Mouse (Mus musculus): ENCODE results near the gene Srarp. TPM values are rescaled to one million over a fixed set of nuclear protein-coding genes. Genes with fewer than 3 reads are reported as not detected.

The Srarp gene
- polyA plus RNA-seq, 1 experiment from 2014 or later = not detected

- 53% methylated on average over 9 of the region's 9 CpGs for WGBS
- DNase-seq (ENCODE audit: low spot score) (no peak), ATAC-seq (replicated peaks; ENCODE audit: insufficient number of reproducible peaks, low FRiP score, low TSS enrichment, low read depth) (no peak)
- no peak overlapping the region for H3K9ac ChIP-seq (replicated peaks; ENCODE audit: low read length)
- no peak overlapping the region for H3K27ac ChIP-seq (replicated peaks; ENCODE audit: low read depth, low read length)
- H3K36me3 ChIP-seq (replicated peaks; ENCODE audit: control insufficient read depth, insufficient read depth, low read depth, low read length) = no peaks in the 10 kb centered on the region
- peaks cover under 1% of the 10 kb centered on the region; the same call in 1 of the 2 replicates for H3K4me1 ChIP-seq (ENCODE audit: control insufficient read depth, insufficient read depth, low read length)
- H3K27me3 ChIP-seq (ENCODE audit: control insufficient read depth, insufficient read depth, low read length) = peaks cover 3% of the 10 kb centered on the region; the same call in 1 of the 2 replicates
- no peak overlapping the region for H3K4me3 ChIP-seq (ENCODE audit: low read depth, low read length)
- H3K4me2 ChIP-seq (ENCODE audit: low read depth, low read length) = no peak overlapping the region
- no peaks in the 10 kb centered on the region for H3K9me3 ChIP-seq (replicated peaks; ENCODE audit: control insufficient read depth, low read length)
Observed at GRCm38 (mm10) chr4:141420886-141421285, 15.0 kb downstream of the Srarp start.

DNA sequence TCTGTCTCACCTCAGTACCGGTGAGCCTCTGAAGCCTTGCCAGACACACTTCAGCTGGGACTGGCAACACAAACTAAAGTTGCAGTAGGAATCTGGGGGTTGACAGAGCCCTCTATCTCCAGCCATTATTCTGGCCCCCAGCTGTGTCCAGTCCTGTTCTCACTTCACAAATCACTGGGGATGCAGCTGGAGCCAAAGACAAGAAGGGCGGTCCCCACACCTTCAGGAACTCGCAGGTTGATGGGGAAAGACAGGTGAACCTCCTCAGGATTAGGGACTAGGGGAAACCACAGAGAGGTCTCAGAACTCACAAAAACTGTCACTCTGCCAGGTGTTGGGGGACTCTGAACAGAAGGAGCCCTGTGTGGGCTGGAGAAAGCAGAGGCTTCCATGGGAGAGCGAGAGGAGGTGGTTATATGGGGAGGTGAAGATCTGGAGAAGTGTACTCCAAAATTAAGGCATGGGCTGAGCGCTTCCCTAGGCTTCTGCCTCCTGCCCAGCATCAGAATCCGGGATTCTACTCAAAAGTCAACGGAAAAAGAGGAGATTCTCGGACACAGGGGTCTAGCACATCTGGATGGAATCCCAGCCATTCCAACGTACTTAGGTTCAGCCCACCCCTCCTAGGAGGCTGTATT is 15.6 kb downstream of the Srarp start, which contains the start of gene Hspb7:
Gene Hspb7, plus strand, starts transcription at position 588 of the 638 bp plus-strand sequence.
- no peaks in the 10 kb centered on the region for H3K36me3 ChIP-seq (replicated peaks; ENCODE audit: control insufficient read depth, insufficient read depth, low read depth, low read length)
- H3K9me3 ChIP-seq (replicated peaks; ENCODE audit: control insufficient read depth, low read length) = no peaks in the 10 kb centered on the region
- no peak within 1 kb of the TSS for H3K4me2 ChIP-seq (ENCODE audit: low read depth, low read length)
- no peak for ATAC-seq (replicated peaks; ENCODE audit: insufficient number of reproducible peaks, low FRiP score, low TSS enrichment, low read depth)
- DNase-seq (ENCODE audit: low spot score) = no peak
- H3K9ac ChIP-seq (replicated peaks; ENCODE audit: low read length) = no peak within 1 kb of the TSS
- 59% methylated on average over 9 of the region's 9 CpGs for WGBS
- H3K4me3 ChIP-seq (ENCODE audit: low read depth, low read length) = no peak within 1 kb of the TSS
- H3K27ac ChIP-seq (replicated peaks; ENCODE audit: low read depth, low read length) = no peak within 1 kb of the TSS
- H3K4me1 ChIP-seq (ENCODE audit: control insufficient read depth, insufficient read depth, low read length) = no peaks in the 10 kb centered on the region; the same call in 1 of the 2 replicates
- H3K27me3 ChIP-seq (ENCODE audit: control insufficient read depth, insufficient read depth, low read length) = peaks cover 3% of the 10 kb centered on the region; the same call in 1 of the 2 replicates

GRCm38 (mm10) chr4:141419398-141420191 is 16.3 kb downstream of the Srarp start:
- H3K27ac ChIP-seq (replicated peaks; ENCODE audit: low read depth, low read length) = no peak overlapping the region

GRCm38 (mm10) chr4:141415924-141416323 is 20.0 kb downstream of the Srarp start, which contains the start of gene Clcnkb:
Gene Clcnkb, minus strand, starts transcription at chr4:141416014.
- H3K9ac ChIP-seq (replicated peaks; ENCODE audit: low read length) = no peak within 1 kb of the TSS
- H3K4me3 ChIP-seq (ENCODE audit: low read depth, low read length) = no peak within 1 kb of the TSS
- no peaks in the 10 kb centered on the region for H3K36me3 ChIP-seq (replicated peaks; ENCODE audit: control insufficient read depth, insufficient read depth, low read depth, low read length)
- H3K9me3 ChIP-seq (replicated peaks; ENCODE audit: control insufficient read depth, low read length) = no peaks in the 10 kb centered on the region
- DNase-seq (ENCODE audit: low spot score) = no peak
- no peak for ATAC-seq (replicated peaks; ENCODE audit: insufficient number of reproducible peaks, low FRiP score, low TSS enrichment, low read depth)
- 61% methylated on average over 7 of the region's 7 CpGs for WGBS
- H3K4me1 ChIP-seq (ENCODE audit: control insufficient read depth, insufficient read depth, low read length) = no peaks in the 10 kb centered on the region
- no peak within 1 kb of the TSS for H3K27ac ChIP-seq (replicated peaks; ENCODE audit: low read depth, low read length)
- H3K27me3 ChIP-seq (ENCODE audit: control insufficient read depth, insufficient read depth, low read length) = no peaks in the 10 kb centered on the region
- H3K4me2 ChIP-seq (ENCODE audit: low read depth, low read length) = no peak within 1 kb of the TSS

More at GRCm38 (mm10) chr4:141419398-141420191, 16.3 kb downstream of the Srarp start:
- H3K9ac ChIP-seq (replicated peaks; ENCODE audit: low read length) = no peak overlapping the region
- no peak for DNase-seq (ENCODE audit: low spot score)
- H3K27me3 ChIP-seq (ENCODE audit: control insufficient read depth, insufficient read depth, low read length) = no peaks in the 10 kb centered on the region
- no peaks in the 10 kb centered on the region for H3K36me3 ChIP-seq (replicated peaks; ENCODE audit: control insufficient read depth, insufficient read depth, low read depth, low read length)
- no peak for ATAC-seq (replicated peaks; ENCODE audit: insufficient number of reproducible peaks, low FRiP score, low TSS enrichment, low read depth)
- no peaks in the 10 kb centered on the region for H3K4me1 ChIP-seq (ENCODE audit: control insufficient read depth, insufficient read depth, low read length)
- H3K4me2 ChIP-seq (ENCODE audit: low read depth, low read length) = no peak overlapping the region
- WGBS = 65% methylated on average over 27 of the region's 27 CpGs
- H3K4me3 ChIP-seq (ENCODE audit: low read depth, low read length) = no peak overlapping the region
- H3K9me3 ChIP-seq (replicated peaks; ENCODE audit: control insufficient read depth, low read length) = no peaks in the 10 kb centered on the region

GRCm38 (mm10) chr4:141411430-141411992 is 24.4 kb downstream of the Srarp start:
- H3K27ac ChIP-seq (replicated peaks; ENCODE audit: low read depth, low read length) = no peak overlapping the region
- ATAC-seq (replicated peaks; ENCODE audit: insufficient number of reproducible peaks, low FRiP score, low TSS enrichment, low read depth) = no peak
- no peaks in the 10 kb centered on the region for H3K27me3 ChIP-seq (ENCODE audit: control insufficient read depth, insufficient read depth, low read length)
- WGBS = 18% methylated on average over 22 of the region's 22 CpGs
- no peak overlapping the region for H3K4me2 ChIP-seq (ENCODE audit: low read depth, low read length)
- no peak for DNase-seq (ENCODE audit: low spot score)
- no peak overlapping the region for H3K4me3 ChIP-seq (ENCODE audit: low read depth, low read length)
- H3K4me1 ChIP-seq (ENCODE audit: control insufficient read depth, insufficient read depth, low read length) = no peaks in the 10 kb centered on the region
- no peaks in the 10 kb centered on the region for H3K9me3 ChIP-seq (replicated peaks; ENCODE audit: control insufficient read depth, low read length)
- no peak overlapping the region for H3K9ac ChIP-seq (replicated peaks; ENCODE audit: low read length)
- no peaks in the 10 kb centered on the region for H3K36me3 ChIP-seq (replicated peaks; ENCODE audit: control insufficient read depth, insufficient read depth, low read depth, low read length)

DNA sequence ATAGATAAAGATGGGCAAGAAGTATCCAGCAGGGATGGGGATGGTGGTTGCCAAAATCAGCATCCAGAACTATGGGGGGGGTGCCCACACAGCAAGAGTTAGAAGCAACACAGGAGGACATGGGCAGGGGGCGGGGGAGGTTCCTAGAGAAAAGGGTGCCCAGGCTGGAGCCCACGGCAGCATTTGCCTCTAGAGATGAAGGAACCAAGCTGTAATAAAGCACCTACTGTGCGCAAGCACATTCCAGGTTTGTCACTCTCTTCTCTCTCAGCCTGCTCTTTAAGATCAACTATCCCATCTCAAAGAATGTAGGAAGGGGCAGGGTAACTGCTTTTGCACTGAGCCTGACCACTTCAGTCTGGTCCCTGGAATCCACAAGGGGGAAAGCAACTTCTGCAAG is 27.3 kb downstream of the Srarp start:
- no peak for DNase-seq (ENCODE audit: low spot score)
- no peaks in the 10 kb centered on the region; the same call in 1 of the 2 replicates for H3K4me1 ChIP-seq (ENCODE audit: control insufficient read depth, insufficient read depth, low read length)
- no peaks in the 10 kb centered on the region for H3K9me3 ChIP-seq (replicated peaks; ENCODE audit: control insufficient read depth, low read length)
- no peaks in the 10 kb centered on the region for H3K27me3 ChIP-seq (ENCODE audit: control insufficient read depth, insufficient read depth, low read length)
- no peak overlapping the region for H3K27ac ChIP-seq (replicated peaks; ENCODE audit: low read depth, low read length)
- H3K9ac ChIP-seq (replicated peaks; ENCODE audit: low read length) = no peak overlapping the region
- no peaks in the 10 kb centered on the region for H3K36me3 ChIP-seq (replicated peaks; ENCODE audit: control insufficient read depth, insufficient read depth, low read depth, low read length)
- no peak overlapping the region for H3K4me3 ChIP-seq (ENCODE audit: low read depth, low read length)
- H3K4me2 ChIP-seq (ENCODE audit: low read depth, low read length) = no peak overlapping the region
- ATAC-seq (replicated peaks; ENCODE audit: insufficient number of reproducible peaks, low FRiP score, low TSS enrichment, low read depth) = no peak
- WGBS = 89% methylated on average over 3 of the region's 3 CpGs

DNA sequence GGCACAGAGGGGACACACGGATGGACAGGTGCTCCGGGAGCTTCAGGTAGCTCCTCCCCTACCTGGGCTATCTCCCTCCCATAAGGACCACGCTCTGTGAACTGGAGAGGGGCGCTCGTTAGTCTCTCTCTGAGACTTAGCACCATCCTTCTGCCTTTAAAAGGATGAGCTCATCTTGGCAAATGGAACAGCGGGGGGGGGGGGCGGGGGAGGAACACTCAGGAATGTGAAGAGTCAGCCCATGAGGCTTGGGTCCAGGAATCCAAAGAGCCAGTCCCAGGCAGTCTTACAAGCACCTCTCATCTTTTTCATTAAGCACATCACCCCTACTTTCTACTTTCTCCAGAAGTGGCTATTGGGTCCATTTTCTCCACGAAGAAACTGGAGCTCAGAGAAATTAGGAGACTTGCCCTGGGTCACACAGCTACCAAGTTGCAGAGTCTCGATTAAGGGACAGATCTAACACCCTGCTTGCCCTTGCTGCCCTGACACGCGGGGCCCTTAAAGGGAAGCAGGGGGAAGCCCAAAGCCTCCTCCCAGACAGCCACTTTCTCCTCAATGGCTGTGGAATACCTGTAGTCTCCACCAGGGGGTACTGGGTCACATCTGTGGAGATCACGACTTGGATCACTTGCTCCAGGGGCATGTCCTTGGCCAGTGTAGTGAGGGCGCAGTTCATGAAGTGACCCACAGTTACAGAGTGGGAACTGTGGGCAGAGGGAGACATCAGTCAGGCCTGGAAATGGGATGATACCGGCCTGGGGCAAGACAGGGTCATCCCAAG is 29.2 kb downstream of the Srarp start:
- Histone ChIP-seq H3K4me1 (ENCODE audit: control insufficient read depth, insufficient read depth, low read length) (no peaks in the 10 kb centered on the region; the same call in 1 of the 2 replicates), H3K4me3 (ENCODE audit: low read depth, low read length) (no peak overlapping the region), H3K9me3 (replicated peaks; ENCODE audit: control insufficient read depth, low read length) (no peaks in the 10 kb centered on the region), H3K36me3 (replicated peaks; ENCODE audit: control insufficient read depth, insufficient read depth, low read depth, low read length) (no peaks in the 10 kb centered on the region), H3K27me3 (ENCODE audit: control insufficient read depth, insufficient read depth, low read length) (no peaks in the 10 kb centered on the region), H3K4me2 (ENCODE audit: low read depth, low read length) (no peak overlapping the region), H3K27ac (replicated peaks; ENCODE audit: low read depth, low read length) (no peak overlapping the region), H3K9ac (replicated peaks; ENCODE audit: low read length) (no peak overlapping the region)
- peak; percentile 54 for DNase-seq (ENCODE audit: low spot score)
- ATAC-seq (replicated peaks; ENCODE audit: insufficient number of reproducible peaks, low FRiP score, low TSS enrichment, low read depth) = no peak
- WGBS = 46% methylated on average over 14 of the region's 14 CpGs
